Mouse (Mus musculus): ENCODE measurements around the gene Tchhl1. TPM values are rescaled to one million over a fixed set of nuclear protein-coding genes. Genes with fewer than 3 reads are reported as not detected.
"Not testable (repeated sequence)": the region's sequence is repeated elsewhere in the genome, so short reads cannot be mapped to it uniquely, and the experiment has no call there.

Gene Tchhl1
- total RNA-seq (2015) (not detected in 2 replicates), total RNA-seq (2017) (not detected in 2 replicates)

DNA sequence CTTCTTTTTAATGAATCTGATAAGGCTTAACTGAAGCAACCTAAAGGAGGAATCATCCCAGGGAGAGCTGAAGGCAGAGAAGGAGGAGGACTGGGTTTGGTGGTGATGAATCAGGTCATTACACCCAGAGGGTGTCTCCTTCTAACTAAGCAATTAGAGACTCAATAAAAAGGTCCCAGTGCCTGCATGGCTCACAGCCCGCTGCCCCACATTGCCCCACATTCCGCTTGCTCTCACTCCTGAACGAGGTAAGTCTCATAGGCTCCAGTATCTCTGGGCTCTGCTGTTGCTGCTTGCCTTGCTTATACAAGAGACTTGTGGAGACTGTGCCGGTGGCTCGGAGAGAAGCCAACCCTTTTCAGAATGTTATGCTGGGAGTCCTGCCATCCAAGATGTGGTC, at the start of gene Tchhl1:
TSS of gene Tchhl1 (plus strand) at position 194 of the 400 bp plus-strand sequence.
- ATAC-seq (ENCODE audit: poor library complexity, severe bottlenecking): no peak

DNA sequence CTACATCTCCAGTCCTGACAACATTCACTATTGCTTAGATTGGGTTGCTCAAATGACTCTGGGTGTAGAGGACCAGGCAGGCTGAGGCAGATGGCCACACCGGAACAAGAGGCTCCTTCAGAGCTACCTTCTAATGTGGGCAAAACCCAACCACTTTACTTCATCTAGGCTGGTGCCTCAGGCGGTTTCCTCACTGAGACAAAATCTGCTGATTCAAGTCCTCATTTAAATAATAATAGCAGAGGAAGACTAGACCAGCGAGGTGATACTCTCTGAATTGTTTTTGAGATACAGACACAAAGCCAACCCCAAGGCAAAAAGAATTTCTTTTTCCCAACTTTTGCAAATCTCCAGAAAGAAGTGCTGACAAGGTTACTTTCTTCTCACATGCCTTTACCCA, 36.9 kb upstream of the Tchhl1 start:
- no peak for ATAC-seq (ENCODE audit: poor library complexity, severe bottlenecking)

DNA sequence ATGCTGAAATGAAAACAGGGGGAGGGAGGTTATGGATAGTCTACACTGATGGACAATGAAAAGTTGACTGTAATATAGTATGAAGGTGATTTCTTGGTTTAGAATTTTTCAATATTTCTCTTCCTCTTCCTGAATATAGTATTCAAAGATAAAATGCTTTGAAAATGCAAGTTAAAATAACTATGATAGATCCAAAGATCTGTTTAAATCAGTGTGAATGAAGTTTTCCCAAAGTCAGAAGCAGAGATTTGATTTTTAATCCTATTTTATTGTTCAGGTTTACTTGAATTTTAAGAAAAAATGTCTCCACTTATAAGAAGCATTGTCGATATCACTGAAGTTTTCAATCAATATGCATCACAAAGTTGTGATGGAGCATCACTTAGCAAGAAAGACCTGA, 26.5 kb upstream of the Tchhl1 start, which contains the start of gene Tchh:
TSS of gene Tchh (plus strand) at position 301 of the 400 bp plus-strand sequence.
- ATAC-seq (ENCODE audit: poor library complexity, severe bottlenecking): no peak

DNA sequence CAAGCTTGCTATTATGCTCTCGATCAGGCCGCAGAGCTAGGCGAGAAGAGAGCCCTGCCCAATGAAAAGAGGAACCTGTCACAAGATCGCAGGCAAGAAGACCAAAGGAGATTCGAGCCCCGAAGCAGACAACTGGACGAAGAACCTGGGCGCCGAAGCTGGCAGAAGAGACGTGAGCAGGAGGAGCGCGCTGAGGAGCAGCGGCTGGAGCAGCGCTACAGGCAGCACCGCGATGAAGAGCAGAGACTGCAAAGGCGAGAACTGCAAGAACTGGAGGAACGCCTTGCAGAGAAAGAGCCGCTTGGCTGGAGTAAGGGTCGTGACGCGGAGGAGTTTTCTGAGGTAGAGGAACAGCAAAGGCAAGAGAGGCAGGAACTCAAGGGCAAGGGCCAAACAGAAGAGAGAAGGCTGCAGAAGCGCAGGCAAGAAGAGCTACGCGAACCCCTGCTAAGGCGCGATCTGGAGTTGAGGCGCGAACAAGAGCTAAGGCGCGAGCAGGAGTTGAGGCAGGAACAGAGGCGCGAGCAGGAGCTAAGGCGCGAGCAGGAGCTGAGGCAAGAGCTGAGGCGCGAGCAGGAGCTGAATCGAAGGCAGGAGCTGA, 25.0 kb upstream of the Tchhl1 start:
- peak; percentile 70 for ATAC-seq (ENCODE audit: poor library complexity, severe bottlenecking)

DNA sequence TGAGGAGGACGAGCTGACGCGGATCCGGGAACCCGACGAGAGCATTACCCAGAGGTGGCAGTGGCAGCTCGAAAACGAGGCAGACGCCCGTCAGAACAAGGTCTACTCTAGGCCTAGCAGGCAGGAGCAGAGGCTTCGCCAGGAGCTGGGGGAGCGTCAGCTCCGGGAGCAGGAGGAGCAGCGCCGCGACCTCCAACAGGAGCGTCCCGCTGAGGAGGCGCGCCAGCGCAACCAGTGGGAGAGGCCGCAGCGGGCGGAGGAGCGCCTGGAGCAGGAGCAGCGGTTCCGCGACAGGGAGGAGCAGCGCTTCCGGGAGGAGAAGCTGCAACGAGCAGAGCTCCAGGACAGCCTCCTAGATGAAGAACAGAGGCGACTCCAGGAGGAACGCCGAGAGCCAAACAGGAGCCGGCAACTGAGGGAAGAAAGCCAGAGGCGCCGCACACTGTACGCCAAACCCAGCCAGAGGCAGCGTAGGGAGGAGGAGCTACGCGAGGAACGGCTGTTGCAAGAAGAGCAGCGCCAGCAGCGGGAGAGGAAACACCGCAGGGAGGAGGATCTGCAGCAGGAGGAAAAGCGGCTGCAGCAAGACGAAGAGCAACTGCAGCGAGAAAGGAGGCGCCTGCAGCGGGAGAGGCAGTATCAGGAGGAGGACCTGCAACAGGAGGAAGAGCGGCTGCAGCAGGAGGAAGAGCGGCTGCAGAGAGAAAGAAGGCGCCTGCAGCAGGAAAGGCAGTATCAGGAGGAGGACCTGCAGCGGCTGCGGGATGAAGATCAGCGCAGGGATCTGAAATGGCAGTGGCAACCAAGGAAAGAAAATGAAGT, 24.0 kb upstream of the Tchhl1 start:
- ATAC-seq (ENCODE audit: poor library complexity, severe bottlenecking): peak; percentile 78

DNA sequence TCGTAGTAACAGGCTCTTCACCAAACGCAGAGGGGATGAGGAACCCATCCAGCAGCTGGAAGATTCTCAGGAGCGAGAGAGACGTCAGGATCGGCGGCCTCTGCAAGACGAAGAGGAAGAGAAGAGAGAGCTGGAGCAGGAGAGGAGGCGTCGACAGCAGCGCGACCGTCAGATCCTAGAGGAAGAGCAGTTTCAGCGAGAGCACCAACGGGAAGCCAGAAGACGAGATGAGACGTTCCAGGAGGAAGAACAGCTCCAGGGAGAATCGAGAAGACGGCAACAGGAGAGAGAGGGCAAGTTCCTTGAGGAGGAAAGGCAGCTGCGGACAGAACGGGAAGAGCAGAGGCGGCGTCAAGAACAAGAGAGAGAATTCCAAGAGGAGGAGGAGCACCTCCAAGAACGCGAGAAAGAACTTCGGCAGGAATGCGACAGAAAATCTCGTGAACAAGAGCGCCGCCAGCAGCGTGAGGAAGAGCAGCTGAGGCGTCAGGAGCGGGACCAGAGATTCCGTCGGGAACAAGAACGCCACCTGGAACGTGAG, 23.3 kb upstream of the Tchhl1 start:
- no peak for ATAC-seq (ENCODE audit: poor library complexity, severe bottlenecking)

DNA sequence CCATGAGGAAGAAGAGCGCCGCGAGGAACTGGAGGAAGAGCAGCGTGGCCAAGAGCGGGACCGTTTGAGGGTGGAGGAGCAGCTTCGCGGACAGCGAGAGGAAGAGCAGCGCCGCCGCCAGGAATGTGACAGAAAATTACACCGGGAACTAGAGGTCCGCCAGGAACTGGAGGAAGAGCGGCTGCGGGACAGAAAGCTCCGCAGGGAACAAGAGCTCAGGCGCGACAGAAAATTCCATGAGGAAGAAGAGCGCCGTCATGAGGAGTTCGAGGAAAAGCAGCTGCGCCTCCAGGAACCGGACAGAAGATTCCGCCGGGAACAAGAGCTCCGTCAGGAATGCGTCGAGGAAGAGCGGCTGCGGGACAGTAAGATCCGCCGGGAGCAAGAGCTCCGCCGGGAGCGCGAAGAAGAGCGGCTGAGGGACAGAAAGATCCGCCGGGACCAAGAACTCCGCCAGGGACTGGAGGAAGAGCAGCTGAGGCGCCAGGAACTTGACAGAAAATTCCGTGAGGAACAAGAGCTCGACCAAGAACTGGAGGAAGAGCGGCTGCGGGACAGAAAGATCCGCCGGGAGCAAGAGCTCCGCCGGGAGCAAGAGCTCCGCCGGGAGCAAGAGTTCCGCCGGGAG, 22.3 kb upstream of the Tchhl1 start:
- ATAC-seq (ENCODE audit: poor library complexity, severe bottlenecking): no peak

DNA sequence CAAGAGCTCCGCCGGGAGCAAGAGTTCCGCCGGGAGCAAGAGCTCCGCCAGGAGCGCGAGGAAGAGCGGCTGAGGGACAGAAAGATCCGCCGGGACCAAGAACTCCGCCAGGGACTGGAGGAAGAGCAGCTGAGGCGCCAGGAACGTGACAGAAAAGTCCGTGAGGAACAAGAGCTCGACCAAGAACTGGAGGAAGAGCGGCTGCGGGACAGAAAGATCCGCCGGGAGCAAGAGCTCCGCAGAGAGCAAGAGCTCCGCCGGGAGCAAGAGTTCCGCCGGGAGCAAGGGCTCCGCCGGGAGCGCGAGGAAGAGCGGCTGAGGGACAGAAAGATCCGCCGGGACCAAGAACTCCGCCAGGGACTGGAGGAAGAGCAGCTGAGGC, 21.8 kb upstream of the Tchhl1 start:
- not testable (repeated sequence) for ATAC-seq (ENCODE audit: poor library complexity, severe bottlenecking)

DNA sequence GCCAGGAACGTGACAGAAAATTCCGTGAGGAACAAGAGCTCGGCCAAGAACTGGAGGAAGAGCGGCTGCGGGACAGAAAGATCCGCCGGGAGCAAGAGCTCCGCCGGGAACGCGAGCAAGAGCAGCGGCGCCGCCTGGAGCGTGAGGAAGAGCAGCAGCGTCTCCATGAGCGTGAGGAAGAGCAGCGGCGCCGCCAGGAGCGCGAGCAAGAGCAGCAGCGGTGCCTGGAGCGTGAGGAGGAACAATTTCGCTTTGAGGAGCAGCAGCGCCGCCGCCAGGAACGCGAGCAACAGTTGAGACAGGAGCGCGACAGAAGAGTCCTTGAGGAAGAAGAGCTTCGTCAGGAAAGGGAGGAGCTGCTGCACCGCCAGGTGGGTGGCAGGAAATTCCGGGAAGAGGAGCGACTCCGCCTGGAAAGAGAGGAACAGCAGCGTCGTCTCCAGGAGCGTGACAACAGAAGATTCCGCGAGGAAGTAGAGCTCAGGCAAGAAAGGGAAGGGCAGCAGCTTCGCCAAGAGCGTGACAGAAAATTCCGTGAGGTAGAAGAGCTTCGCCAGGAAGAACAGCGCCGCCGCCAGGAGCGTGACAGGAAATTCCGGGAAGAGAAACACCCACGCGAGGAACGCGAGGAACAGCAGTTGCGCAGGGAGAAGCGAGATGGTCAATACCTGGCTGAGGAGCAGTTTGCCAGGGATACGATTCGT, 21.3 kb upstream of the Tchhl1 start:
- 0 out of 2 replicates have a peak, but pooled peaks have one; percentile 16 for ATAC-seq (ENCODE audit: poor library complexity, severe bottlenecking)

DNA sequence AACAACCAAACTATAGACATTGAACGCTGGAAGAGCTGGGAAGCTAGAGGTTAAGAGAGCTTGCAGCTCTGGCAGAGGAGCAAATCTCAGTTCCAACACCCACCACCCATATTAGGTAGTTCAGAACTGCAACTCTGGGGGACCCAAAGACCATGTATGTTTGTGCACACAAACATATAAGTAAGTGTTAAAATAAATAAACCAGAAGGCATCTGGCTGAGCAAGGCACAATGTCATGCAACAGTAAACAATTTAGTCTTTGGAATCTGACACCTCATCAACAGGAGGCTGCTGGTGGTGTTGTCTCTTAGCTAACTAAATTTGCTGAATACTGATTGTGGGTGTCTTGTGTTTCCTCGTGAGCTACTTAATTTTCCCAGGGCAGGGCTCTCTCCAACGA, 2.0 kb upstream of the Tchhl1 start:
- ATAC-seq (ENCODE audit: poor library complexity, severe bottlenecking): no peak

DNA sequence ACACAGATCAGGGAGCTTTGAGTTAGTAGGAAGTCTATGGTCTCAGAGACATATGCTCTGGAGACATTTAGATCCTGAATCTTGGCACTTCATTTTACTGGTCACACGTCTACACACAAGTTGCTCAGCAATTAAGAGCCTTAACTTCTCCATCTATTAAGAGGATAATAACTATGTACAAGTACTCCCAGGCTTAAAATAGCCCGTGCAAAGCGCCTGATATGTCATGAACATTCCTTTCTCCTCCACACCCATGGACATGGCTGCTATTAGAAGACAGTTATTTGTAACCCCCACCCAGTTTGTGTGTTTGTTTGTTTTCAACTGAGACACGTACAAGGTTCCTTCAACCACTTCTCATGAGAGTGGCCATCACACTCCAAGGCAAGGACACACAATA, 1.4 kb upstream of the Tchhl1 start:
- ATAC-seq (ENCODE audit: poor library complexity, severe bottlenecking): no peak

DNA sequence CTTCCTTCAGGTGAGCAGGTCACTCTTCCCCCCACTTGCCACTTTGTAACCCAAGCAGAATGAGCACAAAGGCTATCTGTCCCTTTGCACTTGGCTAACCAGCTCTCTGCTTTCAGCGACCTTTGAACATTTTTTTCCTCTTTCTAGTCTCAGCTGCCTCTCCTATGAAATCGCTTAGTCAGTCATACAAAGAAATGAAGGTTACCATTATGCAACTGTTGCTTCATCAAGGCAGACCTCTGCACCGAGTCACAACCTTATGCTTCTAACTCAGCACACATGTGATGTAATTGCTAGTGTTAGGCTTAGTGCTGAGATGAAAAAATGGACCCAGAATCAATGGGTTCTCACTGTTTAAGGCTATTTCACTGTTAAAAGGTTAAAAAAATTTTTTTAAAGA, 1.1 kb downstream of the Tchhl1 start:
- ATAC-seq (ENCODE audit: poor library complexity, severe bottlenecking): no peak

DNA sequence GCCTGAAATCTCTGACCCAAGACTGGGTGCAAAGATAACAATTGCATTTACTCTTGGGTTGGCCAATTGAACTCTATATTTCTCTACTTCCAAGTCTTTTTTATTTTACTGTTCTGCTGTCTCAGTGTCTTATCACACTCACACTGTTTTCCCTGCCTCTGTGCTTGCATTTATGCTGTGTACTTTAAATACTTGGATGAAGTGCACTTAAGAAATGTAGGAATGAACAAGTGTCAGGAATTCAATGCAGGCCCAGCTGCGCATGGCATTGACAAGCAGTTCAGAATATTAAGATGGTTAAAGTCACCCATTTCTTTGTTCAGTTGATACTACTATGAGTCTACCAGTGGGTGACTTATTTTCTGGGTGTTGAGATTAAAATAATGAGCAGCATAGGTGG, 11.5 kb downstream of the Tchhl1 start:
- no peak for ATAC-seq (ENCODE audit: poor library complexity, severe bottlenecking)

DNA sequence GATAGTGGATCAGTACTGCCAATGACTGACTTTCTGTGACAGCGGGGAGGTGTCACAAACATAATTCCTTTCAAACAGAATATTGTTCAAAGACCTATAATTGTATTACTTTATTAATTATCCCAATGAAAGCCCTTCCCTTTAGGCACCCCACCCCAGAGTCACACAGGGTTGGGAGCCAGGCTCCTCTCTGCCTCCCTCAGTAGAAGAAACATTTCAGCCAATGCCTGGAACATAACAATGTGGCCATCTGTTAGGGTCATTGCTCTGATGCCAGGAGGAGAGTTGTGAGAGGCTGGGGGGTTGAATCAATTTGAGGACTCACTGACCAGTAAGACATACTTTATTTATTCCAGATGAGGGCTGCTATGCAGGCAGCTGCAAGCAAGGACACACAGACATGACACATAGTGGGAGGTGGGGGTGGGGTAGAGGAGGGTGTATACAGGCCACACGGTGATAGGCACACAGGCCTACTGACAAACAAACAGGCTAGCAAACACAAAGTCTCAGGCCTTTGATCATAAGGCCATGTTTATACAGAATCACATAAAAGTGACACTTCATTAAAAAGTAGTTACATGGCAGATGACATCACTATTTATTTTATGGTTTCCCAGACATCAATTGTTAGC, 13.5 kb downstream of the Tchhl1 start:
- no peak for ATAC-seq (ENCODE audit: poor library complexity, severe bottlenecking)

DNA sequence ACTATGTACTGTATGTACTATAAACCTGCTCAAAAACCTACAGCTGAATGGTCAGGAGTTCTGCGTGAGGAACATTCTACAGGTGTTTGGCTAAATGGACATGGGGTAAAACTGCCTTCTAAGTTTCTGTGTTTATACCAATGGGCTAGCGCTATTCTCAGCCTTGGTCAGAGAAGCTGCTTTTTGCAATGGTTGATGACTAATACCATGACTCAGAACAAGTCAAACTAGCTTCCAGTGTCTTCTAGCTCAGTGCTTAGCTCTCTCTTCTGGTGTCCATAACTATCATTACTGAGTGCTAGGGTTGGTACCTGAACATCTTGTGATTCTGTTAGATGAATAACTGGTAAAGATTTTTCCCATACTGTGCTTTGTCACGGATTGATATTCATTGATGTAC, 17.1 kb downstream of the Tchhl1 start:
- no peak for ATAC-seq (ENCODE audit: poor library complexity, severe bottlenecking)

DNA sequence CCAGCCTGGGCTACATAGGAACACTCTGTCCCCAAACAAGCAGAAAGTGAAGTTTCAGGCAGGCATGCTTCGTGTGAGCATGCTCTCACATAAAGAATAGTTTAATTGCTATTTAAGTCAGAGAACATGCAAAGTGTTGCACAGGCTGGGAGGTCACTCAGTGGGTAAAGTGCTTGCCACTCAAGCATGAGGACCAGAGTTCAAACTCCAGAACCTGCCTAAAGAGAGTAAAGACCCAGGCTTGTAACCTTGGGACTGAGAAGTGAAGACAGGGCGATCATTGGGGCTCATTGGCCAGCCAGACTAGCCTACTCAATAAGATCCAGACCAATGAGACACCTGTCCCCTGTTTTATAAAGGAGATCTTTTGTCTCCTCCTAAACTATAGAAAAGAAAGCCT, 20.0 kb downstream of the Tchhl1 start:
- no peak for ATAC-seq (ENCODE audit: poor library complexity, severe bottlenecking)

DNA sequence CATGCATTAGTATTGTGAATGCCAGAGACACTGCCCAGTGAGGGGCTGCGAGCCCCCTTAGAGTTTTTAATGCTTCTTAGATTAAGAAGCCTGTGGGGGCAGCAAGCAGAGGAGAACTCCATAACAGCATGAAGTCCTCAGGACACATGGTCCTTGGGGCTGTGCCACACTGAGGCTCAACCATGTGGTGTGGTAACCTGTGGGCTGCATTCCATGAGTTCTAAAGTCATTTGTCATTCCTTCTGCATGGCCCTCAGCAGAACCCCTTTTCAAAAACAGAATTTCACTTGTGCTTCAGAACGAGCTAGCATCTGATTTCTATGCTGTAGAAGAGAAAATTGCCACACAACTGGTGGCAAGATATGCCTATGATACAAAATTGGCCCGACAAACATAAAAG, 23.6 kb downstream of the Tchhl1 start:
- ATAC-seq (ENCODE audit: poor library complexity, severe bottlenecking): no peak

DNA sequence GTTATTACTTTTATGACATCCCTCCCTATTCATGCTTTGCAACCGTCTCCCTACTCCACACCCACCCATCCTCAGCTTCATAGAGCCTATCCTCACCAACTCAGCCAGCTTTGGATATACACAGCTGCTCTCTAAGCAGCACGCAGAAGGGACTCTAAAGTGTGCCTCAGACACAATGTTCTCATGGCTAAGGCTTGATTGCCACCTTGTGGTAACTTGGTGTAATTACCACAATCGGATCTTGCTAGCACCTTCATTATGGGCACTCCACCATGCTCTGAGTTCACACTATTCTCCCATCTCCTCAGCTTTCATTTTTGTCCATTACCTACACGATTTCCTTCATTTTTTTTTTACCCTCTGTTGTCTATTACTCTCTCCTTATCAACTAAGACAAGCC, 25.4 kb downstream of the Tchhl1 start:
- peak; percentile 100 for ATAC-seq (ENCODE audit: poor library complexity, severe bottlenecking)

DNA sequence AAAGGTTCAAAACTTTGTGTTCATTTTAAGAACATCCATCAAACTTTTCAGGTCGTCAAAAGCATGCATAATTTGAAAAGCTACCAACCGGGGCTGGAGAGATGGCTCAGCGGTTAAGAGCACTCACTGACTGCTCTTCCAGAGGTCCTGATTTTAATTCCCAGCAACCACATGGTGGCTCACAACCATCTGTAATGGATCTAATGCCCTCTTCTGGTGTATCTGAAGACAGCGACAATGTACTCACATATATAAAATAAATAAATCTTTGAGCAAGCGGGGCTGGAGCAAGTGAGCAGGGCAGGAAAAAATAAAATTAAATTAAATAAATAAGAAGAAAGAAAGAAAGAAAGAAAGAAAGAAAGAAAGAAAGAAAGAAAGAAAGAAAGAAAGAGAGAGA, 26.2 kb downstream of the Tchhl1 start:
- ATAC-seq (ENCODE audit: poor library complexity, severe bottlenecking): not testable (repeated sequence)

DNA sequence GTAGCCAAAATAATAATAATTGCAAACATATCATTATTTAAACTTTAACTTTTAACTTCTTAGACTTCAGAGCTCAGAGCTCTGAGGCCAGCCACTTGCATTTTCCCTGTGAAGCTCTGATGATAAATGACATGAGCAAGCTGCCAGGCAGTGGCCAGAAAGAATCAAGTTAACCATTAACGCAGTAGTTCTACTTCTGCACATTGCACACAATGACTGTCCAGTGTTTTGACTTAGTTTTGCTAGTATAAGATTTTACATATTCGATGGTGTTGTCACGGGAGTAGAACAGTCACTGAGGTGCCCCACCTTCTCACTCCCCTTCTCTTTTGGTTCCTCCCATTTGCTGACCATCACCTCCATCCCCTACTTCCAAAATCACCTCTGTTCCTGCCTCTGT, 28.6 kb downstream of the Tchhl1 start:
- no peak for ATAC-seq (ENCODE audit: poor library complexity, severe bottlenecking)

DNA sequence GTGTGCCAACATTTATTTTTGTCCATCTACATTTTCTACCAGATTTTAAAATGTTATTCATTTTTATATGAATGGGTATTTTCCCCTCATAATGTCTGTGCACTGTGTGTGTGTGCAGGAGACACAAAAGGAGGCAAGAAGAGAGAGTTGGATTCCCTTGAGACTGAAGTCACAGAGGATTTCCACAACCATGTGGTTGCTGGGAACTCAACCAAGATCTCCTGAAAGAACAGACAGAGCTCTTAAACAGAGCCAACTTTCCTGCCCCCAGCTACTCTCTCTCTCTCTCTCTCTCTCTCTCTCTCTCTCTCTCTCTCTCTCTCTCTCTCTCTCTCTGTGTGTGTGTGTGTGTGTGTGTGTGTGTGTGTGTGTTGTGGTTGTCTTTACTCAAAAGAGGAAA, 30.6 kb downstream of the Tchhl1 start:
- ATAC-seq (ENCODE audit: poor library complexity, severe bottlenecking): no peak

All from megakaryocyte, adult 5-6 weeks (primary cell).